Mouse (Mus musculus): ENCODE data around the gene Prm2. TPM values are rescaled to one million over a fixed set of nuclear protein-coding genes. Genes with fewer than 3 reads are reported as not detected.

Prm2 gene
- polyA plus RNA-seq, 1 experiment from 2014 or later = not detected

GRCm38 (mm10) chr16:10828461-10828805 is 32.5 kb upstream of the Prm2 start:
- H3K9me3 ChIP-seq (replicated peaks) = no peaks in the 10 kb centered on the region
- 61% methylated on average over 4 of the region's 4 CpGs for WGBS (ENCODE audit: insufficient replicate concordance)
- no peaks in the 10 kb centered on the region for H3K4me1 ChIP-seq
- H3K27ac ChIP-seq = no peak overlapping the region
- ATAC-seq = no peak
- no peak overlapping the region for H3K9ac ChIP-seq
- H3K27me3 ChIP-seq (replicated peaks) = peaks cover 4% of the 10 kb centered on the region; the same call in 1 of the 2 replicates
- no peak overlapping the region for H3K4me3 ChIP-seq
- no peaks in the 10 kb centered on the region for H3K36me3 ChIP-seq
- H3K4me2 ChIP-seq = no peak overlapping the region

- ATAC-seq = no peak
These were observed 32.0 kb upstream of the Prm2 start for GRCm38 (mm10) chr16:10827766-10828460.

GRCm38 (mm10) chr16:10827269-10827668 is 31.3 kb upstream of the Prm2 start:
- Histone ChIP-seq H3K4me1 (no peaks in the 10 kb centered on the region), H3K9ac (no peak overlapping the region), H3K27me3 (replicated peaks) (peaks cover 4% of the 10 kb centered on the region; the same call in 1 of the 2 replicates), H3K36me3 (no peaks in the 10 kb centered on the region), H3K9me3 (replicated peaks) (no peaks in the 10 kb centered on the region), H3K4me3 (no peak overlapping the region), H3K27ac (no peak overlapping the region), H3K4me2 (no peak overlapping the region)
- WGBS (ENCODE audit: insufficient replicate concordance) = 75% methylated on average over 9 of the region's 9 CpGs
- no peak for ATAC-seq

More at GRCm38 (mm10) chr16:10827766-10828460, 32.0 kb upstream of the Prm2 start:
- 65% methylated on average over 7 of the region's 7 CpGs for WGBS (ENCODE audit: insufficient replicate concordance)
- no peaks in the 10 kb centered on the region for H3K36me3 ChIP-seq
- no peak overlapping the region for H3K4me3 ChIP-seq
- H3K4me2 ChIP-seq = no peak overlapping the region
- H3K27ac ChIP-seq = no peak overlapping the region
- H3K9me3 ChIP-seq (replicated peaks) = no peaks in the 10 kb centered on the region
- H3K4me1 ChIP-seq = no peaks in the 10 kb centered on the region
- peaks cover 4% of the 10 kb centered on the region; the same call in 1 of the 2 replicates for H3K27me3 ChIP-seq (replicated peaks)
- H3K9ac ChIP-seq = no peak overlapping the region

- no peak for ATAC-seq
- 65% methylated on average over 4 of the region's 4 CpGs for WGBS (ENCODE audit: insufficient replicate concordance)
These were observed 29.9 kb upstream of the Prm2 start for GRCm38 (mm10) chr16:10825840-10826239.

GRCm38 (mm10) chr16:10824536-10824935 is 28.6 kb upstream of the Prm2 start:
- no peak overlapping the region for H3K4me2 ChIP-seq
- no peak overlapping the region for H3K27ac ChIP-seq
- no peak for ATAC-seq
- H3K9me3 ChIP-seq (replicated peaks) = no peaks in the 10 kb centered on the region
- H3K4me1 ChIP-seq = no peaks in the 10 kb centered on the region
- H3K27me3 ChIP-seq (replicated peaks) = peaks cover 8% of the 10 kb centered on the region; the same call in 1 of the 2 replicates
- H3K9ac ChIP-seq = no peak overlapping the region
- H3K36me3 ChIP-seq = no peaks in the 10 kb centered on the region
- H3K4me3 ChIP-seq = no peak overlapping the region
- 69% methylated on average over 1 of the region's 1 CpGs for WGBS (ENCODE audit: insufficient replicate concordance)

More at GRCm38 (mm10) chr16:10825840-10826239, 29.9 kb upstream of the Prm2 start:
- peaks cover 4% of the 10 kb centered on the region; the same call in 1 of the 2 replicates for H3K27me3 ChIP-seq (replicated peaks)
- no peaks in the 10 kb centered on the region for H3K36me3 ChIP-seq
- H3K9me3 ChIP-seq (replicated peaks) = no peaks in the 10 kb centered on the region
- H3K4me1 ChIP-seq = no peaks in the 10 kb centered on the region
- no peak overlapping the region for H3K27ac ChIP-seq
- H3K4me3 ChIP-seq = no peak overlapping the region
- H3K4me2 ChIP-seq = no peak overlapping the region
- H3K9ac ChIP-seq = no peak overlapping the region

- H3K27ac ChIP-seq = no peak overlapping the region
- 64% methylated on average over 4 of the region's 4 CpGs for WGBS (ENCODE audit: insufficient replicate concordance)
These were observed 25.5 kb upstream of the Prm2 start for GRCm38 (mm10) chr16:10821387-10821786.

GRCm38 (mm10) chr16:10819966-10820365 is 24.0 kb upstream of the Prm2 start:
- Histone ChIP-seq H3K4me3 (no peak overlapping the region), H3K9ac (no peak overlapping the region), H3K9me3 (replicated peaks) (no peaks in the 10 kb centered on the region), H3K4me1 (peaks cover 2% of the 10 kb centered on the region), H3K36me3 (no peaks in the 10 kb centered on the region), H3K27ac (no peak overlapping the region), H3K27me3 (replicated peaks) (peaks cover 17% of the 10 kb centered on the region; the same call in 1 of the 2 replicates), H3K4me2 (no peak overlapping the region)
- WGBS (ENCODE audit: insufficient replicate concordance) = 52% methylated on average over 3 of the region's 3 CpGs
- ATAC-seq = no peak

More at GRCm38 (mm10) chr16:10821387-10821786, 25.5 kb upstream of the Prm2 start:
- no peak overlapping the region for H3K4me2 ChIP-seq
- no peaks in the 10 kb centered on the region for H3K4me1 ChIP-seq
- no peak for ATAC-seq
- peaks cover 16% of the 10 kb centered on the region; the same call in 1 of the 2 replicates for H3K27me3 ChIP-seq (replicated peaks)
- no peaks in the 10 kb centered on the region for H3K36me3 ChIP-seq
- H3K4me3 ChIP-seq = no peak overlapping the region
- H3K9ac ChIP-seq = no peak overlapping the region
- no peaks in the 10 kb centered on the region for H3K9me3 ChIP-seq (replicated peaks)

GRCm38 (mm10) chr16:10818579-10819135 is 22.7 kb upstream of the Prm2 start:
- no peak overlapping the region for H3K9ac ChIP-seq
- H3K27me3 ChIP-seq (replicated peaks) = peaks cover 18% of the 10 kb centered on the region; the same call in 1 of the 2 replicates
- H3K4me1 ChIP-seq = peaks cover 15% of the 10 kb centered on the region
- no peak overlapping the region for H3K27ac ChIP-seq
- H3K4me2 ChIP-seq = no peak overlapping the region
- H3K9me3 ChIP-seq (replicated peaks) = no peaks in the 10 kb centered on the region
- 64% methylated on average over 4 of the region's 4 CpGs for WGBS (ENCODE audit: insufficient replicate concordance)
- no peak overlapping the region for H3K4me3 ChIP-seq
- no peaks in the 10 kb centered on the region for H3K36me3 ChIP-seq
- no peak for ATAC-seq

- Histone ChIP-seq H3K9ac (no peak overlapping the region), H3K36me3 (no peaks in the 10 kb centered on the region), H3K27me3 (replicated peaks) (peaks cover 40% of the 10 kb centered on the region; the same call in 1 of the 2 replicates), H3K4me3 (no peak overlapping the region), H3K4me1 (peaks cover 17% of the 10 kb centered on the region), H3K4me2 (no peak overlapping the region), H3K27ac (no peak overlapping the region), H3K9me3 (replicated peaks) (no peaks in the 10 kb centered on the region)
- no peak; the same call in 1 of the 2 replicates for ATAC-seq
- WGBS (ENCODE audit: insufficient replicate concordance) = 30% methylated on average over 4 of the region's 4 CpGs
These were observed 18.9 kb upstream of the Prm2 start for GRCm38 (mm10) chr16:10814864-10815263.

- no peak overlapping the region for H3K27ac ChIP-seq
- no peak overlapping the region for H3K4me3 ChIP-seq
- 52% methylated on average over 4 of the region's 4 CpGs for WGBS (ENCODE audit: insufficient replicate concordance)
- H3K36me3 ChIP-seq = no peaks in the 10 kb centered on the region
- H3K9me3 ChIP-seq (replicated peaks) = no peaks in the 10 kb centered on the region
- no peak overlapping the region for H3K4me2 ChIP-seq
- peaks cover 48% of the 10 kb centered on the region; the same call in 1 of the 2 replicates for H3K27me3 ChIP-seq (replicated peaks)
- ATAC-seq = no peak
- no peak overlapping the region for H3K9ac ChIP-seq
- H3K4me1 ChIP-seq = peaks cover 17% of the 10 kb centered on the region
These were observed 17.8 kb upstream of the Prm2 start for GRCm38 (mm10) chr16:10813726-10814125.

GRCm38 (mm10) chr16:10812865-10813371 is 17.0 kb upstream of the Prm2 start, which contains the start of gene Gm11172:
Gm11172 (plus strand) TSS chr16:10812915.
- H3K4me1 ChIP-seq = peaks cover 17% of the 10 kb centered on the region
- WGBS (ENCODE audit: insufficient replicate concordance) = 42% methylated on average over 2 of the region's 2 CpGs
- H3K27me3 ChIP-seq (replicated peaks) = peaks cover 52% of the 10 kb centered on the region; the same call in 1 of the 2 replicates
- H3K4me2 ChIP-seq = no peak within 1 kb of the TSS
- H3K4me3 ChIP-seq = no peak within 1 kb of the TSS
- no peak within 1 kb of the TSS for H3K9ac ChIP-seq
- no peaks in the 10 kb centered on the region for H3K9me3 ChIP-seq (replicated peaks)
- no peak for ATAC-seq
- H3K27ac ChIP-seq = no peak within 1 kb of the TSS
- no peaks in the 10 kb centered on the region for H3K36me3 ChIP-seq

GRCm38 (mm10) chr16:10810376-10810775 is 14.4 kb upstream of the Prm2 start:
- H3K36me3 ChIP-seq = no peaks in the 10 kb centered on the region
- no peak overlapping the region for H3K9ac ChIP-seq
- no peak overlapping the region for H3K4me3 ChIP-seq
- peaks cover 63% of the 10 kb centered on the region for H3K27me3 ChIP-seq (replicated peaks)
- no peak overlapping the region for H3K4me2 ChIP-seq
- no peak overlapping the region for H3K27ac ChIP-seq
- H3K4me1 ChIP-seq = peaks cover 17% of the 10 kb centered on the region
- H3K9me3 ChIP-seq (replicated peaks) = no peaks in the 10 kb centered on the region
- ATAC-seq = no peak
- WGBS (ENCODE audit: insufficient replicate concordance) = 88% methylated on average over 1 of the region's 1 CpGs

Measured in liver, embryonic 12.5 days (tissue).